ENCODE assay signal across 9 mouse cellular contexts in the genomic region with DNA sequence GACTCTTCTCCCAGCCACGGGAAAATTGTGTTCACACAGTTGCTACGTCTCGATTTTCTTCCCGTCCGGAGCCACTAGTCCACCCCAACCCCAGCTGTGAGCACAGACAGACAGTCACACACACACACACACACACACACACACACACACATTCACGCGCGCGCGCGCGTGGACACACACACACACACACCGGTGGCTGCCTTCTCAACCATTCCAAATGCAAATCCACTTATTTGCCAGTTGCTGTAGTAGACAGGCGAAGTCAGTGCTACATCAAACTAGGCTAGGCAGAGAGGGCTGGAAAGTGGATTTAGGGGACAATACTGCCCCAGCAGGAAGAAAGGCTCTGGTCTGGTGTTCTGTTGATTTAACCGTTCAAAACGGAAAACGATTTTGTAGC.
A peak's percentile ranks its signal among the peaks of the same experiment; 100 is the strongest.
DNase-seq lines count a peak whose midpoint lies in the region; ATAC-seq lines count a peak whose summit lies in the region.
"Had no signal": no experiment of that assay in that cellular context is flagged by ENCODE, and none has a peak within 500 bp of the region (broad histone marks: within the 10 kb centered on the region; RNA-seq: fewer than 3 reads in every experiment).

No protein-coding gene starts in this region.

- H3K4me2 ChIP-seq in hindbrain, embryonic 13.5 days = peak overlapping the region; percentile 100
- peak overlapping the region; percentile 99 for H3K4me2 ChIP-seq in midbrain, embryonic 11.5 days

- 3% methylated on average over 17 of the region's 17 CpGs for WGBS in hindbrain, embryonic 13.5 days
- 1% methylated on average over 17 of the region's 17 CpGs for WGBS in midbrain, embryonic 11.5 days

- H3K4me1 ChIP-seq in hindbrain, embryonic 13.5 days (replicated peaks) = peaks cover 38% of the 10 kb centered on the region
- peaks cover 12% of the 10 kb centered on the region for H3K4me1 ChIP-seq in midbrain, embryonic 11.5 days (ENCODE audit: control insufficient read depth, insufficient read depth, low read length)

- peak overlapping the region; percentile 78; the same call in 1 of the 2 replicates for H3K9ac ChIP-seq in hindbrain, embryonic 13.5 days
- no peak overlapping the region for H3K9ac ChIP-seq in midbrain, embryonic 11.5 days (ENCODE audit: low read length)

- H3K27ac ChIP-seq in hindbrain, embryonic 13.5 days = peak overlapping the region; percentile 83; the same call in 1 of the 2 replicates
- H3K27ac ChIP-seq in midbrain, embryonic 11.5 days (ENCODE audit: low read depth, low read length) = no peak overlapping the region

- no peaks in the 10 kb centered on the region for H3K36me3 ChIP-seq in hindbrain, embryonic 13.5 days
- H3K36me3 ChIP-seq in midbrain, embryonic 11.5 days (ENCODE audit: control insufficient read depth, insufficient read depth, low read length) = no peaks in the 10 kb centered on the region
- H3K36me3 ChIP-seq: G1E had no signal

- H3K9me3 ChIP-seq in hindbrain, embryonic 13.5 days = no peaks in the 10 kb centered on the region
- H3K9me3 ChIP-seq in midbrain, embryonic 11.5 days (ENCODE audit: control insufficient read depth, low read length) = no peaks in the 10 kb centered on the region

- H3K4me3 ChIP-seq in hindbrain, embryonic 13.5 days = peak overlapping the region; percentile 67
- peak overlapping the region; percentile 64 for H3K4me3 ChIP-seq in midbrain, embryonic 11.5 days (ENCODE audit: low read depth, low read length)

- peaks cover 46% of the 10 kb centered on the region for H3K27me3 ChIP-seq in hindbrain, embryonic 13.5 days
- H3K27me3 ChIP-seq in midbrain, embryonic 11.5 days (ENCODE audit: control insufficient read depth, insufficient read depth, low read length) = peaks cover 36% of the 10 kb centered on the region

- ATAC-seq in hindbrain, embryonic 13.5 days (ENCODE audit: low FRiP score) = peak; percentile 5
- peak; percentile 16 for ATAC-seq in midbrain, embryonic 11.5 days (ENCODE audit: low FRiP score)

- DNase-seq in embryo, embryonic 11 days = peak; percentile 46
- no peak for DNase-seq in embryo, embryonic 9.5 days (ENCODE audit: extremely low spot score)
- peak; percentile 49 to 62 for DNase-seq in right cerebral cortex, postnatal 10 days (ENCODE audit: low spot score in 2 of 2)
- DNase-seq in right cerebral cortex, adult 18-20 months = no peak
- DNase-seq in midbrain, embryonic 11.5 days (ENCODE audit: low spot score, missing footprints) = no peak
- DNase-seq in adrenal gland, postnatal 4 days (ENCODE audit: low spot score in 2 of 2) = no peak
- no peak for DNase-seq in thymus, postnatal 14 days

Comparison
In these comparisons a context has a peak if more than half of its experiments do, and no peak if none do; other contexts are left out.
1. DNase-seq: peak in embryo, embryonic 11 days (single experiment) and right cerebral cortex, postnatal 10 days (2 of 2); none in embryo, embryonic 9.5 days (single experiment), right cerebral cortex, adult 18-20 months (single experiment), midbrain, embryonic 11.5 days (single experiment), adrenal gland, postnatal 4 days (0 of 2) and thymus, postnatal 14 days (single experiment).